Mouse (Mus musculus) adrenal gland, adult 8-10 months (tissue): ENCODE results near the gene Gnaz. TPM values are rescaled to one million over a fixed set of nuclear protein-coding genes. Genes with fewer than 3 reads are reported as not detected.

Source experiments
- DNase-seq: peaks from one replicate; pipeline ENCODE4 v3.0.0; 2022
- total RNA-seq, 4 experiments: library from RNA; stranded (reverse); gene quantifications; 2 replicates each; pipeline ENCODE4 v1.2.4; 2022

Gene Gnaz
- total RNA-seq, 4 experiments from 2014 or later: 3.6 to 14.9 (median 8.5) TPM

- DNase-seq: no peak
Measured at GRCm38 (mm10) chr10:74969266-74969665, 2.3 kb downstream of the Gnaz start.

GRCm38 (mm10) chr10:74973026-74973425, 6.0 kb downstream of the Gnaz start:
- DNase-seq: no peak

DNA sequence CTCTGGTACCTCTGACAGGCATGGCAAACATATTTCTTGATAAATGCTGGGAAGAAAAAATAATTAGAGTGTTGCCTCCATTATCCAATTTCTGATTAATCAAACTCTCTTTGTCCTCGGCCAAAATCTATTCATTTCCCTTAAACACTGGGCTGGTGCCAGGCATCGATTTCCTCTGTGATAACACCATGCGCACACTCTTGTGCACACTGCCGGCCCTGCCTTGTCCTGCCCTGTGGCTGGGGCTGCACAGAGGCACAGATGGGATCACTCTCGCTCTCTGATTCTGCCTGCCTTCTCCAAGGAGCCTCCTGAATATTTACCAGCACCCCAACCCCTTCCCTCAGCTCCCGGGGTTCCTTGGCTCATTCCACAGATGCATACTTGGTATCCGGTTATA, 8.6 kb downstream of the Gnaz start:
- no peak for DNase-seq

GRCm38 (mm10) chr10:74976429-74976828, 9.5 kb downstream of the Gnaz start:
- no peak for DNase-seq

DNA sequence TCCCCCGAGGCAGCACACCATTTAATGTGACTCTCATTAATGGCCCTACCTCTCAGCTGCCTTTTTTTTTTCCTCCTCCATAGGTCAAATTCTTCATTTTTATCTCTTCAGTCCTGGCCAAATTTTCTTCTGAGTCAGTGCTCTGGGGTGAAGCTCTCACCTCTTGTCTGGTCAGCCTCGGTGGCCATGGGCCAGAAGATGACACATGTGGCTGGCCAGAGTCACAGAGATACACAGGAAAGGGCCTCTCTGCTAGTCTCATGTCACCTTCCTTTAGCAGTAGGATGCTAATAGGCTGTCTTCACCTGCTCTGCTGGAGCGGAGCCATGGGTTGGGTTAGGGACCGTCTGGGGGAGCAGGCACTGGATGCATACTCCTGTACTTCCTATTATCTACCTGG, 11.1 kb downstream of the Gnaz start:
- peak; percentile 49 for DNase-seq

DNA sequence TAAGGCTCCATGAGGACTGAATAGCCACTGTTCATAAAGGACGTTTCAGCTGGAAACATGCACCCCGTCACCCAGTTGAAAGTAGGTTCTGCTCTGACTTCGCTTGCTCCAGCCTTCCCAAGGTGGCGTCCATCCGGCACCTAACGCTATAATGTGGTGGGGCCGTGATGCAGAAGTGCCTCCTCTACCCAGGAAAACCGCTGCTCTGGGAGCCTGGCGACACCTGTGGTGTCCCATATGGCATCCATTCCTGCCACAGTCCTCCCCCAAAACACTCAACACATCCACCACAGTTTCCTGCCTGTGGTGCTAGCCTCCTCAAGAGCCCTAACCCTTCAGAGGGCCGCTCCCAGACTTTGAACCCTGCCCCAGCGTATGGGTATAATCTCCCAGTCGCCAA, 14.2 kb downstream of the Gnaz start:
- no peak for DNase-seq

DNA sequence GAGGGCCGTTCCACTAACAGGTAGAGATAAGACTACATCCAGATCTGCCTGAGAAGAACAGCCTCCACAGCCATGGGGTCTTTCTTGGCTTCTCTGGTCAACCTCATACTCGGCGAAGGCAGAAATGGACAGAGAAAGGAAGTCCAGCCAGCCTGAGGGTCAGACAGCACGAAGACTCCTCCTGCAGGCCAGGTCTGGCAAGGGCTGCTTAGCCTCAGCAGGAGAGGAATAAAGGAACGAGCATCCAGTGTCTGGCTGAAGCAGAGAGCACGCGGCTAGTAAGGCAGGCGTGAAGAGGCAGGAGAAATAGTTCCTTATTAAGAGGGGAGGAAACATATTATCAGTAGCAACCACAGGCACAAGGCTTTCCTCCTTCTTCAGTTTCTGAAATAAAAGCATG, 16.2 kb downstream of the Gnaz start:
- no peak for DNase-seq

DNA sequence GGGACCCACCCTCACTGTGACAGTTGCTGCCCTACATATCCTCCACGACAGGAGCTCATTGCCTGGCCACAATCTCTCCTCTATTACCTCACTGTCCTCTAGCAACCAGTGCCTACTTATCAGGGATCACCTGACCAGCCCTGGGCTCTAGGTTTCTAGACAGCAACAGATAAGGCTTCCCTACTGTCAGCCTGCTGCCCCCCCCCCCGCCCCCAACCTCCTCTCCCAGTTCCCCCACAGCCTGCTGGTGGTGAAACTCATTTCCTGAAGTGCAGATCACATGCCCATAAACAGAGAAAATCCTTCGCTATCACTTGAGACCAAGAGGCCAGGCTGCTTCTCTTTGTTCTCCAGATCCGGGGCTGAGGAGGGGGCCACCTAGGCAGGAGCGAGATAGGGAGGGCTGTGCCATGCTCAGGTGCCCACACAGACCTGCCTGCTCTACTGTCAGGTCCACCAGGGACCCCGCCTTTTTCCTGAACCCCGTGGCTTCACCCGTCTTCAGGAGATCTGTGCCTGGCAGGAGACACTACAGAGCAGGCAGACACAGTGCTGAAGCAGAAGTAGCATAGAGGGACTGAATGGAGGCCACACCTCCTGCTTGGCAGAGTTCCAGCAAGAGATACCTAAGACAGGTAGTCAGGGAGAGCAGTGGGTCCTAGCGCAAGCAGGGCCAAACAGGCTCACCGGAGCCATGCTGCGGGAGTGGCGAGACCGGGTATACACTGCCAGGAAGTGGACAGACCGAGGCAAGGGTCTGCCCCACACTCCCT, 20.9 kb downstream of the Gnaz start:
- no peak for DNase-seq

DNA sequence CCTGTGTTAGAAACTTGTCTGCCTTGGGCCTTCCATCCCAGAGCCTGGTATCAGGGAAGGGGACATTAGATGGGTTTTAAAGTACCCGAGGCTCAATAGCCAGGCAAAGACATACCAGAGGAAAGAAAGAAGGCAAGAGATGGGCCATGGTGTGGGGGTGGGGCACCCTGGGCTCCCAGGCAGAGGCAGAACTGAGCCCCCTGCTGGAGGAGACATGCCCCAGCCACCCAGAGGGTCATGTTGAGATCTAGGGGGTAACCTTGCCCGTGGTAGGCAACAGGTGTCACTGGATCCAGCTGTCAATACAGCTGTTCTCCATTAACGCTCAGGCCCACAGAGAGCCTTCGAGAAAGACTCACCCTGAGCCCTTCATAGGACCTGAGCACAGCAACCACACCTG, 22.8 kb downstream of the Gnaz start:
- DNase-seq: no peak

GRCm38 (mm10) chr10:74990584-74991322, 23.8 kb downstream of the Gnaz start:
- DNase-seq: no peak

- no peak for DNase-seq
Measured at GRCm38 (mm10) chr10:74994863-74995262, 27.9 kb downstream of the Gnaz start.

- no peak for DNase-seq
Measured at GRCm38 (mm10) chr10:74995377-74995776, 28.4 kb downstream of the Gnaz start.

- no peak for DNase-seq
Measured at GRCm38 (mm10) chr10:75001391-75001790, 34.4 kb downstream of the Gnaz start.

DNA sequence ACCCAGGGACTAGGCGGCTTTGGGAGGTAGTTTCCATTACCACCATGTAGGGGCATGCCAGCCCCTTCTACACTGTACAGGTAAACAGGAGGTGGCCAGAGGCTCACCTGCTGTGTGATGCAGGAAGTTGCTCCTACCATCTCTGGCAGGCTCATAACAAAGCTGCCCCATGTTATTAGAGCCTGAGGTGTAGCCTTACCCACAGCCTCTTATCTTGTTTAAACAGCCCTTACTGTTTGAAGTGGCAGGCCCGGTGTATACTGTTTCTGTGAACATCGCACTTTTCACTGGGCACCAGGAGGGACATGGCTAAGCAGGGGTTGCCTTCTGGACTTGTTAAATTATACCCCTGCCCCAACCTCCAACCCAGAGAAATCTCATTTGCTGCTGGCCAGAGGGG, 37.1 kb downstream of the Gnaz start:
- no peak for DNase-seq

DNA sequence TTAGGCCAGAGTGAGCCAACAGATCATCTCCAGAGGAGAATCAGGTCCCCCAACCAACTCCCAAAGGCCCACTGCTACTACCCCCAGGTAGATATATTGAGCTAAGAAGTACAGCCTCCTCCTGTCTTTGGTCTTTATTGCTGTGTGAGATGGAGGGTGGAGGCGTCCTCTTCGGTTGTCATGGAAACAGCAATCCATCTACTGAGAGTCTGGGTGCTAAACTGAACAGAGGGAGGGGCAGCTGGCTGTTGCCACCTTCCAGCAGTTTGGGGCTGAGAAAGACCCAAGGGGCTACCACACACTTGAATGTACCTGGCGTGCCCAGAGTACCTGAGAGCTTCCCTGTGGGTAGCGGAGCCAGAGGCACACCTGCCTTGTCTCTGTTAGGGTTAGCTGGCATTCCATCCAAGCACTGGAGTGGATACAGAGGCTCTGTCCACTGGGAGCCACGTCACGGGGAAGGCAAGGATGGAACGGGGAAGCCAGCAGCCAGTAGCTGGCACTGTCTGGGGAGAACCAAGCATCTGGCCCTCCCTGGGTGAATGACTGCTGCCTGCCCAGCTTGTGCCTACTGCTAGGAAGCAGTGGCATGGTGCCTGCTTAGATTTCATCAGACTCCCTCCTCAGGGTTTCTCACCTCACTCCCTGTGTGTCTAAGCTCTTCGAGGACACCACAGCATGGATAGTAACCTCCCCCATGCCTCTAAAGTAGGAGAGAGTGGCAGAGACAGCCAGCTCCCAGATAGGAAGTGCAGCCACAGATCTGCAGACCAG, 40.1 kb downstream of the Gnaz start:
- DNase-seq: no peak

DNA sequence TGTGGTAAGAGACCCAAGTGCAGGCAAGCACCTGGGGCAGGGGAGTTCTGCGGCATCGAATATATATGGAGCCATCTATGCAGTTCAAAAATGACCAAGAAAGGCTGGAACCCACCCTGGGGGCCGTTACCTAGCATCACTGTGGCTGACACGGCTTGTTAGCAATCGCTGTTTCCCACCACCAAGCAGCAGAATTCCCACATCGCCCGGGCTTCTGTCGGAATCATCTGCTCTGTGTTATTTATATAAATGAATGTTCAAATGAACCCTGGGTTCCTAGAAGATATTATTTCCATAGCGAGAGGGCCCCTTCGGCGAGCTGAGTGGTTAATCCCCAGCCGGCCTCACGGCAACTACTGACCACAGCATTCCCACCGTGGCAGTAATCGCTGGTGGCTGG, 43.7 kb downstream of the Gnaz start:
- DNase-seq: no peak

DNA sequence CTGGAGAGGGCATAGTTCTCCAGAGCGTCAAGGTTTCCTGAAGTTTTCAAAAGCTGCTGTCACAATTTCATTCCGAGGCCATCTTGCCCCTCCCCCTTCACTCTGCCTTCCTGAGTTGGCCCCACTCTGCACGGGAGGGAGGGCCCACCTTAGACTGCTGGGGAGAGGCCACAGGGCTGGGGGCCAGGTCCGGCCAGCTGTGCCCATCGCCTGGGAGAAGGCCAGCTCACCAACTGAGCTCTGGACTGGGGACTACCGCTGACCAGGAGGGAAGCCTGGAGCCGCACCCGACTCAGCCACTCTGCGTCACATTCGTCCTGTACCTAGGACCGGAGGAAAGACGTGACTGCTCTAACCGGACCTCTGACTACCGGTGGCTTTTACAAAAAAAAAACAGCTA, 48.5 kb downstream of the Gnaz start:
- no peak for DNase-seq

DNA sequence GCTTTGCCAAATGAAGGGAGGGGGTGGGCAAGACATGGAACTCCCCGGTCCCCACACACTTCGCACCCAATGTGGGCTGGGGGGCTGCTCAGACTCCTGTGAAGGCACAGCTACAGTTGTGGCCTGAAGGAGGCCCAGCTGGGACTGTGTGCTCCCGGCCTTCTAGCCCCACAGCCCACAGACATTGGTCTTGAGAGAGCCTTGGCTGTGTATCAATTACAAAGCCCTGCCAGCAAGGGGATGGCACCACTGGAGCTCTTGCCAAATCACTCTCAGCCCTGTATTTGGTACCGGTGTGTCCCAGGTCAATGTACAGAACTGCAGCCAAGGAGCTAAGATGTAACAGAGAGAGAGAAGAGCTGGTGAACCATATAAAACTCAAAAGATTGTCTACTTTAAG, 49.5 kb downstream of the Gnaz start:
- DNase-seq: no peak

- no peak for DNase-seq
Measured at GRCm38 (mm10) chr10:75020271-75020670, 53.3 kb downstream of the Gnaz start.

DNA sequence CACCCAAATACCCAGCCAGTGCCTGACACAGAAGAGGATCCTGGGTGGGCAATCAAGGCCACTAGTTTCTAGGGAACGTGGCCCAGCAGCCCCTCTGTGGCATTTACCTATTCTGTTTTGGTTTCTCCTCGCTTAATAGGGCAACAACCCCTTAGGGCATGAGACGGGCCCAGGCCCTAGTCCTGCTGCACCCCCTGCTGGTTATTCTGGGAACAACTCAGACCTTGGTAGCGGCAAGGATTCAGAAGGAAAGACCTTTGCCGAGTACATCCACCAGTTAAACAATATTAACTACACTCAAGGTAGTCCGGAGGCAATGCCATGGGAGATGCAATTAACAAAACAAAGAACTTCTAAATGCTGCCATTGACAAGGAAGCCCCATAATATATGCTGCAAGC, 54.2 kb downstream of the Gnaz start:
- peak; percentile 50 for DNase-seq

DNA sequence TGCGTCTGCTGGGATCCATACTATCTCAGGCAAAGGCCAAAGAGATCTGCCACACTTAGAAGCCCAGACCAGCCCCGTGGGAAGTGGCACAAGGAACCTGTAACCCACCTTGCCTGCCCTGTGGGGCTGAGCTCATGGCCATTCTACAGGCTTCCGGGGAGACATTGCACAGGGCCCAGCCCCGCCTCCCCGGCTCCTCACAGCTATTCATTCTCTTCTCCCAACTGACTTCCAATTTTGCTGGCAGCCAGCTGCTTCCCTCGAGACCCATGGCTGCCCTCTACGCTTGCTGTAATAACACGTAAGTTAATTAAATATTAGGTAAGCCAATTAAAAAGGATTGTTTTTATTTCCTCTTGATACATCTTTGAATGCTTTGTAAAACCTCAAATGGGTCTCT, 59.5 kb downstream of the Gnaz start:
- no peak for DNase-seq

- no peak for DNase-seq
Measured at GRCm38 (mm10) chr10:75028743-75029142, 61.8 kb downstream of the Gnaz start.

GRCm38 (mm10) chr10:75029677-75030076, 62.7 kb downstream of the Gnaz start:
- no peak for DNase-seq
